Mouse (Mus musculus) hindbrain, embryonic 16.5 days (tissue): ENCODE data around the gene Acvr2b. TPM values are rescaled to one million over a fixed set of nuclear protein-coding genes. Genes with fewer than 3 reads are reported as not detected.

Source experiments
- ATAC-seq: fragments of 200-750 bp; cut with Nextera tagmentation; 2 replicates; pipeline ENCODE4 v1.8.0; 2017; ENCODE audit warnings: moderate TSS enrichment, moderate library complexity
- H3K27ac ChIP-seq: fragments of 300-500 bp; sonication (generic); 2 replicates; pipeline ENCODE4 v1.5.1; 2014; ENCODE audit warnings: low read depth, mild to moderate bottlenecking, control low read depth, low read length, moderate library complexity
- H3K27me3 ChIP-seq: fragments of 300-500 bp; sonication (generic); replicated peaks from 2 replicates; pipeline ENCODE4 v1.6.1; 2014; ENCODE audit warnings: low read length; ENCODE audit not compliant: control insufficient read depth, insufficient read depth
- H3K36me3 ChIP-seq: fragments of 300-500 bp; sonication (generic); 2 replicates; pipeline ENCODE4 v1.6.1; 2014; ENCODE audit warnings: mild to moderate bottlenecking, low read length, moderate library complexity, mixed read lengths; ENCODE audit not compliant: control insufficient read depth, insufficient read depth
- H3K4me1 ChIP-seq: fragments of 300-500 bp; sonication (generic); 2 replicates; pipeline ENCODE4 v1.6.1; 2014; ENCODE audit warnings: low read depth, low read length; ENCODE audit not compliant: control insufficient read depth, insufficient read depth
- H3K4me2 ChIP-seq: fragments of 300-500 bp; sonication (generic); 2 replicates; pipeline ENCODE4 v1.6.1; 2014; ENCODE audit warnings: mild to moderate bottlenecking, low read length, control low read depth, moderate library complexity
- H3K4me3 ChIP-seq: fragments of 300-500 bp; sonication (generic); 2 replicates; pipeline ENCODE4 v1.5.1; 2014; ENCODE audit warnings: mild to moderate bottlenecking, low read length, control low read depth, moderate library complexity
- H3K9ac ChIP-seq: fragments of 300-500 bp; sonication (generic); 2 replicates; pipeline ENCODE4 v1.6.1; 2014; ENCODE audit warnings: low read depth, mild to moderate bottlenecking, control low read depth, low read length, moderate library complexity
- H3K9me3 ChIP-seq: fragments of 300-500 bp; sonication (generic); 2 replicates; pipeline ENCODE4 v1.6.1; 2014; ENCODE audit warnings: mild to moderate bottlenecking, low read length, moderate library complexity; ENCODE audit not compliant: control insufficient read depth
- WGBS: fragments of 180-500 bp; shearing (Covaris S2); extraction: QIAGEN DNeasy Blood & Tissue Kit; methylation state at CpG from one replicate; pipeline ENCODE4 v1.1.7; 2014; 5-methylcytosine and 5-hydroxymethylcytosine counted together
- polyA plus RNA-seq: library from polyadenylated mRNA; unstranded; fragments of >200 nt; fragmentation: Nextera tagmentation; extraction: Ambion mirVana; gene quantifications from 2 replicates; pipeline ENCODE4 v1.2.1, GENCODE M21; 2015

Acvr2b gene
- polyA plus RNA-seq, 1 experiment from 2014 or later = 17.3 TPM

GRCm38 (mm10) chr9:119425217-119425975 lies 23.5 kb downstream of the Acvr2b start:
- WGBS = 51% methylated on average over 7 of the region's 7 CpGs
- H3K4me2 ChIP-seq = no peak overlapping the region
- peak; percentile 35 for ATAC-seq
- H3K9me3 ChIP-seq = no peaks in the 10 kb centered on the region
- no peak overlapping the region for H3K9ac ChIP-seq
- no peaks in the 10 kb centered on the region for H3K27me3 ChIP-seq
- peaks cover 11% of the 10 kb centered on the region for H3K4me1 ChIP-seq
- peak overlapping the region; percentile 20; the same call in 1 of the 2 replicates for H3K27ac ChIP-seq
- peaks cover 4% of the 10 kb centered on the region; the same call in 1 of the 2 replicates for H3K36me3 ChIP-seq
- no peak overlapping the region for H3K4me3 ChIP-seq

- ATAC-seq = no peak
- whole genome bisulfite sequencing = 89% methylated on average over 13 of the region's 13 CpGs
Observed at GRCm38 (mm10) chr9:119425976-119426415, 24.1 kb downstream of the Acvr2b start.

DNA sequence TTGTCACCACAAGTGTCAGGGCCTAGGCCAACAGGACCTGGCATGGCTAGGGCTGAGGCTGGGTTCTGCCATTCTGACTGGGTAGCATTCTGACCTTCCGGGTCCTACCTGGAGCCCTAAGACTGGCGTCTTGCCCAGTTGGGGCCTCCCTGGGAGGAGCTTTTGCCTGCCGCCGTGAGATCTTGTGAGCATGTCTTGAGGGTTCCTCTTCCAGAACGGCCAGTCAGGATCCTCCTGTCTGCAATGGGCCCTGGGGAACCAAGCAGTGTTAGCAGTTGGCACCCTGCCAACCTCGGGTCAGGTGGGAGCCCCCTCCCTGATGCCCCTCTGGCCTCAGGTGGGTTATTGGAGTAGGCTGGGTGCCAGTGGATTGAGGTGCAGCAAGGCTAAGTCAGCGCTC lies 24.6 kb downstream of the Acvr2b start:
- whole genome bisulfite sequencing = 74% methylated on average over 7 of the region's 7 CpGs
- H3K9ac ChIP-seq = no peak overlapping the region
- peaks cover 4% of the 10 kb centered on the region; the same call in 1 of the 2 replicates for H3K36me3 ChIP-seq
- no peaks in the 10 kb centered on the region for H3K9me3 ChIP-seq
- H3K4me3 ChIP-seq = no peak overlapping the region
- H3K4me1 ChIP-seq = peaks cover 11% of the 10 kb centered on the region
- no peak overlapping the region for H3K4me2 ChIP-seq
- ATAC-seq = no peak
- no peak overlapping the region for H3K27ac ChIP-seq
- H3K27me3 ChIP-seq = no peaks in the 10 kb centered on the region

More at GRCm38 (mm10) chr9:119425976-119426415, 24.1 kb downstream of the Acvr2b start:
- no peak overlapping the region for H3K4me2 ChIP-seq
- no peaks in the 10 kb centered on the region for H3K27me3 ChIP-seq
- H3K9ac ChIP-seq = no peak overlapping the region
- H3K4me3 ChIP-seq = no peak overlapping the region
- H3K4me1 ChIP-seq = peaks cover 11% of the 10 kb centered on the region
- H3K27ac ChIP-seq = no peak overlapping the region
- H3K9me3 ChIP-seq = no peaks in the 10 kb centered on the region
- H3K36me3 ChIP-seq = peaks cover 4% of the 10 kb centered on the region; the same call in 1 of the 2 replicates

DNA sequence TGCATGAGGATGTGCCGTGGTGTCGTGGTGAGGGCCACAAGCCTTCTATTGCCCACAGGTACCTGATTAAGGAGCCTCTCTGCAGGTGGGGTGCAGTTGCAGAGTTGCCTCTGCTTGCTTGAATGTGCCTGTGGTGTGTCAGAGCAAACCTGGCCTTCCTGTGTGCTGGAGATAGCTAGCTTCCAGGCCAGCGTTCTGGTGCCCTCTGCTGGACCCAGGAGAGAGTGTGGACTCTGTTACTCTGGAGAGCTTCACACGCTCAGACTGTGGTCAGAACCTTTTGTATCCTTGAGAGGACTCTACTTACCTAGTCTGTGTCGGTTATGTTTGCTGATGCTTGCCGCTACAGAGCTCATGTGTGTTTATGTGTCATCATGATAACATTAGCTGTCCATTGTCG lies 28.4 kb downstream of the Acvr2b start:
- WGBS = 59% methylated on average over 7 of the region's 7 CpGs
- Histone ChIP-seq H3K4me2 (no peak overlapping the region), H3K4me3 (no peak overlapping the region), H3K36me3 (peaks cover 24% of the 10 kb centered on the region; the same call in 1 of the 2 replicates), H3K9ac (no peak overlapping the region), H3K9me3 (no peaks in the 10 kb centered on the region), H3K27ac (no peak overlapping the region), H3K4me1 (peaks cover 7% of the 10 kb centered on the region), H3K27me3 (no peaks in the 10 kb centered on the region)
- ATAC-seq = peak; percentile 81

GRCm38 (mm10) chr9:119435855-119436254 lies 33.9 kb downstream of the Acvr2b start:
- 84% methylated on average over 2 of the region's 2 CpGs for WGBS

DNA sequence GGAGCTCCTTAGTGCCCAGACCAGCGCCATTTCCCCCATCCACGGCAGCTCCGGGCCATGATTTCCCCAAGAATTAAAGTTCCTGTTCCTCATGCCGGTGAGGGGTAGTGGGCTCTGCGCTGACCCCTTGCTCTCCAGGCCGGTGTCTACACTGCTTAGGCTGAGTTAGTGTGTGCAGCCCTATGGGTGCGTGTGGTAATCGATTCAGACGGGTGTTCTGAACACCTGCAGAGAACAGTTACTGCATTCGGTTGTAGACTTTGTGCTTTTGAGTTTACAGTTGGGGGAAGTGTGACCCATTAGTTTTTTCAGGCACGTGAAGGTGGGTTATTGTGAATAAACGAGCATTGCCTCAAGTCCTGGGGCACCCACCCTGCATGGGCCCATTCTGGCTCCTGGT lies 36.1 kb downstream of the Acvr2b start:
- Histone ChIP-seq H3K4me2 (no peak overlapping the region), H3K36me3 (peaks cover 8% of the 10 kb centered on the region; the same call in 1 of the 2 replicates), H3K27me3 (no peaks in the 10 kb centered on the region), H3K4me1 (no peaks in the 10 kb centered on the region), H3K9me3 (no peaks in the 10 kb centered on the region), H3K27ac (no peak overlapping the region), H3K9ac (no peak overlapping the region), H3K4me3 (no peak overlapping the region)
- WGBS = 92% methylated on average over 12 of the region's 12 CpGs
- no peak for ATAC-seq

More at GRCm38 (mm10) chr9:119435855-119436254, 33.9 kb downstream of the Acvr2b start:
- H3K27me3 ChIP-seq = no peaks in the 10 kb centered on the region
- H3K9ac ChIP-seq = no peak overlapping the region
- H3K27ac ChIP-seq = no peak overlapping the region
- no peaks in the 10 kb centered on the region for H3K9me3 ChIP-seq
- no peak overlapping the region for H3K4me3 ChIP-seq
- peaks cover 19% of the 10 kb centered on the region; the same call in 1 of the 2 replicates for H3K36me3 ChIP-seq
- no peaks in the 10 kb centered on the region for H3K4me1 ChIP-seq
- ATAC-seq = no peak
- H3K4me2 ChIP-seq = no peak overlapping the region

DNA sequence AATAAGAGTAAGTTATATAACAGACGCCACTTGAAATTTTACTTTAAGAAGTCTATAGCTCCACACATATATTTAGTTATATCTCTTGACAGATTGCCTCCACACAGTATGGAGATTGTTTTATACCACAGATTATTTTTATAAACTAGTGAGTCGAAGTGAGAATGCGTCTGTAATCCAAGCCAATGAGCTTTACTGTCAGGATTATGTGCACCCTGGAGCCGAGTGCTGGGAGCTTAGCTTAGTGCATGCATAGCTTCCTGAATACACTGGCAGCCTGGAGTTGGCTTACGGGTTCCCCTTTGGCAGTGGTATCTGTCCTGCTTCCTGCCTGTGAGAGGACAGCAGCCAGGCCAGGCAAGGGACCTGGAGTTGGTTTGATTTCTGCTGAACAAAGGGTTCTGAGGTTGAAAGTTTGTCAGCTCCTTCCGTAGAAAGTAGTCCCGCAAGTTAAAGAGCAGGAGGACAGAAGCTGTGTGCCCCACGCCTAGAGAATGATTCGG lies 36.6 kb downstream of the Acvr2b start:
- Histone ChIP-seq H3K4me1 (no peaks in the 10 kb centered on the region), H3K4me3 (no peak overlapping the region), H3K9me3 (no peaks in the 10 kb centered on the region), H3K27ac (no peak overlapping the region), H3K27me3 (no peaks in the 10 kb centered on the region), H3K9ac (no peak overlapping the region), H3K36me3 (peaks cover 6% of the 10 kb centered on the region; the same call in 1 of the 2 replicates), H3K4me2 (no peak overlapping the region)
- 90% methylated on average over 9 of the region's 9 CpGs for WGBS
- no peak for ATAC-seq

DNA sequence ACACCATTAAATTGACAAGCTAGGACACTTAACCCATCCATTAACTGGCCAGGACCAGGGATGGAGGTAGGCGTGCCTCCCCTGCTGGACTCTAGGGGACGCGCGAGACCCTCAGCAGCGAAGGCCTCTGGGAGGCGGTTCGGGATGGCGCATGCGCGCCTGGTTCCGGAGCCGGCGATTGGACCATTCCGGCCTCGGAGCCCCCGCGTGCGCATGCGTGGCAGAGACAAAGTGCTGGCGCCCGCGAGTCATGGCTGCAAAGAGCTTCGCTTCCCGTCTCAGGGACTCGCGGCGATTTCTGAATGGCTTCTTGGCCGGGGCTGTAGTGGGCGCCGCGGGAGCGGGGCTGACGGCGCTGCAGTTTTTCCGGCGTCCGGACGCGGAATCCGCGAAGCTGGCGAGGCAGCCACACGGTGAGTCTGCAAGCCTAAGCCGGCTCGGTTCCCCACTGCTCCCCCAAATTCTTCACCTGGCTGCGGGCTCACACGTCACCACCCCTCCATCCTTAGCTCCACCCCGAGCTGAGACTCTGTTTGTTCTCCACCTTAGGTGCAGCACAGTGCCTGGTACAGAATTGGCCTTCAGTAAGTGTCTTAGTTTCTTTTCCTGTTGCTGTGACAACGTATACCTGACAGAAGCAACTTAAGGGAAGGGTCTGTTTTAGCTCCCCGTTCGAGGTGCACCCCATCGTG lies 43.0 kb downstream of the Acvr2b start, which contains the start of gene Exog:
TSS of gene Exog (plus strand) at position 206 of the 692 bp plus-strand sequence.
- peak within 1 kb of the TSS; percentile 86 for H3K4me2 ChIP-seq
- under 1% methylated on average over 43 of the region's 52 CpGs for WGBS
- no peaks in the 10 kb centered on the region for H3K9me3 ChIP-seq
- H3K27me3 ChIP-seq = no peaks in the 10 kb centered on the region
- H3K36me3 ChIP-seq = peaks cover 8% of the 10 kb centered on the region
- peaks cover 12% of the 10 kb centered on the region for H3K4me1 ChIP-seq
- peak within 1 kb of the TSS; percentile 85 for H3K4me3 ChIP-seq
- H3K27ac ChIP-seq = peak within 1 kb of the TSS; percentile 82
- ATAC-seq = peak; percentile 92
- peak within 1 kb of the TSS; percentile 89 for H3K9ac ChIP-seq

DNA sequence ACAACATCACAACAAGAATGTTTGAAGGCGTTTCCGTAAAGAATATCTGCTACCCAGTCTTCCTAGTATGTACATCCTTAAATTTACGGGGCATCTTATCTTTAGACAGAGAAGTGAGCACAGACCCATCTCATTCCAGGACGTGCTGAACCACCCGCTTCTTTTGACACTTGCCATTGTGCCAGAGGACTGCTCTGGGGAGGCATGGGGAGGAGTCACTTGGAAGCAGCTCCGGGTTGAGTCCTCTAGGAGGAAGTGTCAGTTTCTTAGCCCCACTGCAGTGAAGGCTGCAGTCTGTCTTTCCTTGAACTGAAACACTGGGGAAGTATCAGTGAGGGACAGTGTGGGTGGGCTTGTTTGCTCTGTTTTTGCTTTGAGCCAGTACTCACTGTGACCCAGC lies 43.8 kb downstream of the Acvr2b start:
- WGBS = 42% methylated on average over 6 of the region's 6 CpGs

More for the DNA sequence above, 43.8 kb downstream of the Acvr2b start:
- Histone ChIP-seq H3K9ac (peak overlapping the region; percentile 89), H3K9me3 (no peaks in the 10 kb centered on the region), H3K27me3 (no peaks in the 10 kb centered on the region), H3K4me3 (peak overlapping the region; percentile 85), H3K4me2 (peak overlapping the region; percentile 86), H3K4me1 (peaks cover 12% of the 10 kb centered on the region), H3K36me3 (peaks cover 14% of the 10 kb centered on the region), H3K27ac (no peak overlapping the region)
- no peak for ATAC-seq
